Mouse (Mus musculus): ENCODE measurements around the gene Shank2. TPM values are rescaled to one million over a fixed set of nuclear protein-coding genes. Genes with fewer than 3 reads are reported as not detected.

Gene Shank2
- total RNA-seq, 1 experiment, result 0.94 TPM

DNA sequence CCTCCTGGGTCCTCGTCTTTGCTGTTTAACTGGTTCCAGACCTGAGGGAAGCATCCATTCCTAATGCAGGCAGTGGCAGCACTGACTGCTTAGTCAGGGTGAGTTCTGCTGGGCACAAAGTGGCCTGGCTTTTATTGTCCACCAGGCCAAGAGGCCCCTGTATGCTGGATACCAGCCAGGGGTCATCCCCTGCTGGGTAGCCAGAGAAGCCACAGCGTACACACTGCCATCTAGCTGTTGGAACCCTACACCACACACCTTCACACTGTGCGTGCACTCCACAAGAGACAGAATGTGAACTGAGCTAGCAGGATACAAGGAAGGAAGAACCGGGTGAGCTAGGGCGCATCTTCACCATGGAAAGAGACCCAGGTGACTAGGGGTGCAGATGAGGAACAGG lies 233.1 kb downstream of the Shank2 start:
- peaks cover 0 to 7% of the 10 kb centered on the region in 2 experiments; a peak in 2 of 4 replicates for H3K4me1 ChIP-seq (ENCODE audit: control insufficient read depth in 2 of 2, insufficient read depth in 2 of 2, low read length in 2 of 2, poor library complexity in 1 of 2)
- no peak for TF ChIP-seq HCFC1 (IDR thresholded peaks at IDR 0.05; ENCODE audit: borderline replicate concordance, insufficient read depth, low read length)
- no peak for TF ChIP-seq ZNF384 (IDR thresholded peaks at IDR 0.05; ENCODE audit: low read depth, low read length)
- TF ChIP-seq MAFK (IDR thresholded peaks at IDR 0.05; ENCODE audit: insufficient read depth, low read depth, low read length), result no peak
- TF ChIP-seq CHD2 (IDR thresholded peaks at IDR 0.05; ENCODE audit: low read depth, low read length), result no peak
- TF ChIP-seq ZC3H11A (IDR thresholded peaks at IDR 0.05; ENCODE audit: borderline replicate concordance, low read depth, low read length), result no peak
- in situ Hi-C loops (cut with MboI; ENCODE audit: low sequenced_read_pairs in 2 of 2, unreplicated experiment in 2 of 2), result no loop called here

GRCm38 (mm10) chr7:144235523-144235922 lies 233.8 kb downstream of the Shank2 start:
- Histone ChIP-seq H3K9ac (ENCODE audit: insufficient read depth, low read depth, low read length, poor library complexity, severe bottlenecking) (no peak overlapping the region), H3K4me1 (ENCODE audit: control insufficient read depth in 2 of 2, insufficient read depth in 2 of 2, low read length in 2 of 2, poor library complexity in 1 of 2) (peaks cover 0 to 15% of the 10 kb centered on the region in 2 experiments; a peak in 2 of 4 replicates), H3K27ac (ENCODE audit: insufficient read depth, low read depth, low read length, poor library complexity, severe bottlenecking) (no peak overlapping the region), H3K9me3 (ENCODE audit: control insufficient read depth, insufficient read depth, low read depth, low read length) (no peaks in the 10 kb centered on the region), H3K4me3 (ENCODE audit: insufficient read depth in 1 of 2, low read depth in 1 of 2, low read length in 2 of 2, poor library complexity in 1 of 2, severe bottlenecking in 1 of 2) (no peak overlapping the region), H3K36me3 (ENCODE audit: control insufficient read depth, insufficient read depth, low read length, poor library complexity, severe bottlenecking) (no peaks in the 10 kb centered on the region)
- no peak for DNase-seq (ENCODE audit: low read depth, low spot score)
- in situ Hi-C loops (cut with MboI; ENCODE audit: low sequenced_read_pairs in 2 of 2, unreplicated experiment in 2 of 2), result no loop called here
- TF ChIP-seq ZC3H11A (IDR thresholded peaks at IDR 0.05; ENCODE audit: borderline replicate concordance, low read depth, low read length), result no peak
- TF ChIP-seq HCFC1 (IDR thresholded peaks at IDR 0.05; ENCODE audit: borderline replicate concordance, insufficient read depth, low read length), result no peak
- no peak for TF ChIP-seq MAFK (IDR thresholded peaks at IDR 0.05; ENCODE audit: insufficient read depth, low read depth, low read length)
- no peak for TF ChIP-seq ZNF384 (IDR thresholded peaks at IDR 0.05; ENCODE audit: low read depth, low read length)
- no peak for TF ChIP-seq CHD2 (IDR thresholded peaks at IDR 0.05; ENCODE audit: low read depth, low read length)

More for the DNA sequence above, 233.1 kb downstream of the Shank2 start:
- no peak for DNase-seq (ENCODE audit: low read depth, low spot score)
- no peak overlapping the region for H3K4me3 ChIP-seq (ENCODE audit: insufficient read depth in 1 of 2, low read depth in 1 of 2, low read length in 2 of 2, poor library complexity in 1 of 2, severe bottlenecking in 1 of 2)
- H3K9ac ChIP-seq (ENCODE audit: insufficient read depth, low read depth, low read length, poor library complexity, severe bottlenecking), result no peak overlapping the region
- no peaks in the 10 kb centered on the region for H3K9me3 ChIP-seq (ENCODE audit: control insufficient read depth, insufficient read depth, low read depth, low read length)
- H3K27ac ChIP-seq (ENCODE audit: insufficient read depth, low read depth, low read length, poor library complexity, severe bottlenecking), result no peak overlapping the region
- no peaks in the 10 kb centered on the region for H3K36me3 ChIP-seq (ENCODE audit: control insufficient read depth, insufficient read depth, low read length, poor library complexity, severe bottlenecking)

- Histone ChIP-seq H3K9me3 (ENCODE audit: control insufficient read depth, insufficient read depth, low read depth, low read length) (no peaks in the 10 kb centered on the region), H3K36me3 (ENCODE audit: control insufficient read depth, insufficient read depth, low read length, poor library complexity, severe bottlenecking) (no peaks in the 10 kb centered on the region), H3K4me3 (ENCODE audit: insufficient read depth in 1 of 2, low read depth in 1 of 2, low read length in 2 of 2, poor library complexity in 1 of 2, severe bottlenecking in 1 of 2) (no peak overlapping the region), H3K9ac (ENCODE audit: insufficient read depth, low read depth, low read length, poor library complexity, severe bottlenecking) (no peak overlapping the region), H3K27ac (ENCODE audit: insufficient read depth, low read depth, low read length, poor library complexity, severe bottlenecking) (no peak overlapping the region), H3K4me1 (ENCODE audit: control insufficient read depth in 2 of 2, insufficient read depth in 2 of 2, low read length in 2 of 2, poor library complexity in 1 of 2) (peaks cover 0 to 18% of the 10 kb centered on the region in 2 experiments; a peak in 2 of 4 replicates)
- in situ Hi-C loops (cut with MboI; ENCODE audit: low sequenced_read_pairs in 2 of 2, unreplicated experiment in 2 of 2), result no loop called here
- TF ChIP-seq HCFC1 (IDR thresholded peaks at IDR 0.05; ENCODE audit: borderline replicate concordance, insufficient read depth, low read length) (no peak), ZNF384 (IDR thresholded peaks at IDR 0.05; ENCODE audit: low read depth, low read length) (no peak), ZC3H11A (IDR thresholded peaks at IDR 0.05; ENCODE audit: borderline replicate concordance, low read depth, low read length) (no peak), MAFK (IDR thresholded peaks at IDR 0.05; ENCODE audit: insufficient read depth, low read depth, low read length) (no peak), CHD2 (IDR thresholded peaks at IDR 0.05; ENCODE audit: low read depth, low read length) (no peak)
- DNase-seq (ENCODE audit: low read depth, low spot score), result no peak
Measured at GRCm38 (mm10) chr7:144236802-144237201, 235.1 kb downstream of the Shank2 start.

- Histone ChIP-seq H3K4me3 (ENCODE audit: insufficient read depth in 1 of 2, low read depth in 1 of 2, low read length in 2 of 2, poor library complexity in 1 of 2, severe bottlenecking in 1 of 2) (no peak overlapping the region), H3K9ac (ENCODE audit: insufficient read depth, low read depth, low read length, poor library complexity, severe bottlenecking) (no peak overlapping the region), H3K9me3 (ENCODE audit: control insufficient read depth, insufficient read depth, low read depth, low read length) (no peaks in the 10 kb centered on the region), H3K4me1 (ENCODE audit: control insufficient read depth in 2 of 2, insufficient read depth in 2 of 2, low read length in 2 of 2, poor library complexity in 1 of 2) (peaks cover 0 to 18% of the 10 kb centered on the region in 2 experiments; a peak in 2 of 4 replicates), H3K27ac (ENCODE audit: insufficient read depth, low read depth, low read length, poor library complexity, severe bottlenecking) (no peak overlapping the region), H3K36me3 (ENCODE audit: control insufficient read depth, insufficient read depth, low read length, poor library complexity, severe bottlenecking) (no peaks in the 10 kb centered on the region)
- DNase-seq (ENCODE audit: low read depth, low spot score), result peak; percentile 19
- in situ Hi-C loops (cut with MboI; ENCODE audit: low sequenced_read_pairs in 2 of 2, unreplicated experiment in 2 of 2), result no loop called here
- no peak for TF ChIP-seq ZC3H11A (IDR thresholded peaks at IDR 0.05; ENCODE audit: borderline replicate concordance, low read depth, low read length)
- TF ChIP-seq ZNF384 (IDR thresholded peaks at IDR 0.05; ENCODE audit: low read depth, low read length), result peak; percentile 43; the same call in 1 of the 2 replicates
Measured at GRCm38 (mm10) chr7:144238409-144238808, 236.7 kb downstream of the Shank2 start.

DNA sequence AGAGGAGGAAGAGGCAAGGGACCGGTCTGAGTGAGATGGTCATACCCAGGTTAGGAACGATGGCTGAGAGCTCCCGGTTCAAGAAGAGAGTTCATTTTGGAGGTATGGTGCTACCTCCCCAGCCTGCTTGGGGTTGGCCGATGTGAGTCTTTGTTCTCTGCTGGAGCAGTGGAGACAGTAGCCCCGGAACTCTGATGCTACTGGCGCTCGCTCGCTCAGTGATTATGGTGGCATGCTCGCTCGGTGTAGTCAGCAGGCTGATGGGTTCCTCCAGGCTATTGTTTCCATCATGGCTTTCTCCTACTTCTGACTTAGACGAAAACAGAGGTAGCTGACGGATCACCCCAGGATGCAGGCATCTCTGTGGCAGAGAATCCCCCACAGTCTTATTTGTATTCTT lies 237.3 kb downstream of the Shank2 start:
- no peaks in the 10 kb centered on the region for H3K9me3 ChIP-seq (ENCODE audit: control insufficient read depth, insufficient read depth, low read depth, low read length)
- TF ChIP-seq CHD2 (IDR thresholded peaks at IDR 0.05; ENCODE audit: low read depth, low read length) (no peak), HCFC1 (IDR thresholded peaks at IDR 0.05; ENCODE audit: borderline replicate concordance, insufficient read depth, low read length) (no peak), ZC3H11A (IDR thresholded peaks at IDR 0.05; ENCODE audit: borderline replicate concordance, low read depth, low read length) (no peak), ZNF384 (IDR thresholded peaks at IDR 0.05; ENCODE audit: low read depth, low read length) (no peak), MAFK (IDR thresholded peaks at IDR 0.05; ENCODE audit: insufficient read depth, low read depth, low read length) (no peak)
- no peak overlapping the region for H3K4me3 ChIP-seq (ENCODE audit: insufficient read depth in 1 of 2, low read depth in 1 of 2, low read length in 2 of 2, poor library complexity in 1 of 2, severe bottlenecking in 1 of 2)
- no peak for DNase-seq (ENCODE audit: low read depth, low spot score)
- no peaks in the 10 kb centered on the region for H3K36me3 ChIP-seq (ENCODE audit: control insufficient read depth, insufficient read depth, low read length, poor library complexity, severe bottlenecking)
- H3K4me1 ChIP-seq (ENCODE audit: control insufficient read depth in 2 of 2, insufficient read depth in 2 of 2, low read length in 2 of 2, poor library complexity in 1 of 2), result peaks cover 0 to 18% of the 10 kb centered on the region in 2 experiments; a peak in 2 of 4 replicates
- H3K9ac ChIP-seq (ENCODE audit: insufficient read depth, low read depth, low read length, poor library complexity, severe bottlenecking), result no peak overlapping the region
- no peak overlapping the region for H3K27ac ChIP-seq (ENCODE audit: insufficient read depth, low read depth, low read length, poor library complexity, severe bottlenecking)
- in situ Hi-C loops (cut with MboI; ENCODE audit: low sequenced_read_pairs in 2 of 2, unreplicated experiment in 2 of 2), result no loop called here
